Mouse (Mus musculus): ENCODE data around the gene Tmem72. TPM values are rescaled to one million over a fixed set of nuclear protein-coding genes. Genes with fewer than 3 reads are reported as not detected.

Tmem72 gene
- polyA plus RNA-seq, 1 experiment from 2014 or later, result under 0.01 TPM

- 39% methylated on average over 6 of the region's 6 CpGs for WGBS (ENCODE audit: missing documents)
- no peak within 1 kb of the TSS for H3K27ac ChIP-seq
- peaks cover 83% of the 10 kb centered on the region for H3K36me3 ChIP-seq (ENCODE audit: inconsistent target)
- no peak within 1 kb of the TSS for H3K4me3 ChIP-seq (ENCODE audit: inconsistent target)
- H3K79me2 ChIP-seq (ENCODE audit: inconsistent target), result peaks cover 40% of the 10 kb centered on the region; the same call in 1 of the 2 replicates
Observed at GRCm38 (mm10) chr6:116650406-116650805, 66.3 kb downstream of the Tmem72 start, which contains the start of gene Depp1. Gene Depp1, plus strand, starts transcription at chr6:116650609.

GRCm38 (mm10) chr6:116649811-116650210 is 66.9 kb downstream of the Tmem72 start:
- Histone ChIP-seq H3K79me2 (ENCODE audit: inconsistent target) (peaks cover 34% of the 10 kb centered on the region; the same call in 1 of the 2 replicates), H3K27ac (no peak overlapping the region), H3K4me3 (ENCODE audit: inconsistent target) (no peak overlapping the region), H3K36me3 (ENCODE audit: inconsistent target) (peaks cover 84% of the 10 kb centered on the region)
- WGBS (ENCODE audit: missing documents), result 57% methylated on average over 7 of the region's 7 CpGs

GRCm38 (mm10) chr6:116647763-116648162 is 69.0 kb downstream of the Tmem72 start:
- peaks cover 92% of the 10 kb centered on the region for H3K36me3 ChIP-seq (ENCODE audit: inconsistent target)
- H3K79me2 ChIP-seq (ENCODE audit: inconsistent target), result peaks cover 15% of the 10 kb centered on the region; the same call in 1 of the 2 replicates
- no peak overlapping the region for H3K27ac ChIP-seq
- H3K4me3 ChIP-seq (ENCODE audit: inconsistent target), result no peak overlapping the region
- 92% methylated on average over 12 of the region's 12 CpGs for WGBS (ENCODE audit: missing documents)

GRCm38 (mm10) chr6:116644335-116644734 is 72.4 kb downstream of the Tmem72 start:
- Histone ChIP-seq H3K36me3 (ENCODE audit: inconsistent target) (peaks cover 93% of the 10 kb centered on the region), H3K4me3 (ENCODE audit: inconsistent target) (no peak overlapping the region), H3K27ac (no peak overlapping the region), H3K79me2 (ENCODE audit: inconsistent target) (no peaks in the 10 kb centered on the region; the same call in 1 of the 2 replicates)
- 41% methylated on average over 3 of the region's 3 CpGs for WGBS (ENCODE audit: missing documents)

- Histone ChIP-seq H3K36me3 (ENCODE audit: inconsistent target) (peaks cover 97% of the 10 kb centered on the region), H3K27ac (no peak overlapping the region), H3K4me3 (ENCODE audit: inconsistent target) (no peak overlapping the region), H3K79me2 (ENCODE audit: inconsistent target) (no peaks in the 10 kb centered on the region)
- WGBS (ENCODE audit: missing documents), result 95% methylated on average over 4 of the region's 4 CpGs
Observed at GRCm38 (mm10) chr6:116643881-116644280, 72.8 kb downstream of the Tmem72 start.

- WGBS (ENCODE audit: missing documents), result 98% methylated on average over 11 of the region's 11 CpGs
- no peak overlapping the region for H3K4me3 ChIP-seq (ENCODE audit: inconsistent target)
- H3K27ac ChIP-seq, result no peak overlapping the region
- peaks cover 99% of the 10 kb centered on the region for H3K36me3 ChIP-seq (ENCODE audit: inconsistent target)
- no peaks in the 10 kb centered on the region for H3K79me2 ChIP-seq (ENCODE audit: inconsistent target)
Observed at GRCm38 (mm10) chr6:116642942-116643341, 73.8 kb downstream of the Tmem72 start.

GRCm38 (mm10) chr6:116639663-116640062 is 77.0 kb downstream of the Tmem72 start:
- H3K27ac ChIP-seq, result no peak overlapping the region
- no peaks in the 10 kb centered on the region for H3K79me2 ChIP-seq (ENCODE audit: inconsistent target)
- peaks cover 97% of the 10 kb centered on the region for H3K36me3 ChIP-seq (ENCODE audit: inconsistent target)
- WGBS (ENCODE audit: missing documents), result 100% methylated on average over 2 of the region's 2 CpGs
- no peak overlapping the region for H3K4me3 ChIP-seq (ENCODE audit: inconsistent target)

- Histone ChIP-seq H3K79me2 (ENCODE audit: inconsistent target) (no peaks in the 10 kb centered on the region), H3K4me3 (ENCODE audit: inconsistent target) (no peak overlapping the region), H3K27ac (no peak overlapping the region), H3K36me3 (ENCODE audit: inconsistent target) (peaks cover 97% of the 10 kb centered on the region)
- WGBS (ENCODE audit: missing documents), result 91% methylated on average over 2 of the region's 2 CpGs
Observed at GRCm38 (mm10) chr6:116638871-116639270, 77.8 kb downstream of the Tmem72 start.

GRCm38 (mm10) chr6:116637496-116637895 is 79.2 kb downstream of the Tmem72 start:
- 93% methylated on average over 4 of the region's 5 CpGs for WGBS (ENCODE audit: missing documents)
- Histone ChIP-seq H3K36me3 (ENCODE audit: inconsistent target) (peaks cover 84% of the 10 kb centered on the region), H3K27ac (no peak overlapping the region), H3K4me3 (ENCODE audit: inconsistent target) (no peak overlapping the region), H3K79me2 (ENCODE audit: inconsistent target) (no peaks in the 10 kb centered on the region)

- H3K27ac ChIP-seq, result no peak overlapping the region
- 70% methylated on average over 9 of the region's 9 CpGs for WGBS (ENCODE audit: missing documents)
- no peaks in the 10 kb centered on the region for H3K79me2 ChIP-seq (ENCODE audit: inconsistent target)
- H3K4me3 ChIP-seq (ENCODE audit: inconsistent target), result no peak overlapping the region
- H3K36me3 ChIP-seq (ENCODE audit: inconsistent target), result peaks cover 77% of the 10 kb centered on the region
Observed at GRCm38 (mm10) chr6:116636581-116637235, 80.0 kb downstream of the Tmem72 start.

GRCm38 (mm10) chr6:116635251-116636180 is 81.2 kb downstream of the Tmem72 start:
- 58% methylated on average over 10 of the region's 10 CpGs for WGBS (ENCODE audit: missing documents)
- no peak overlapping the region for H3K27ac ChIP-seq
- no peak overlapping the region for H3K4me3 ChIP-seq (ENCODE audit: inconsistent target)
- peaks cover 65% of the 10 kb centered on the region for H3K36me3 ChIP-seq (ENCODE audit: inconsistent target)
- H3K79me2 ChIP-seq (ENCODE audit: inconsistent target), result no peaks in the 10 kb centered on the region

GRCm38 (mm10) chr6:116633741-116634695 is 82.7 kb downstream of the Tmem72 start:
- Histone ChIP-seq H3K36me3 (ENCODE audit: inconsistent target) (peaks cover 50% of the 10 kb centered on the region), H3K27ac (no peak overlapping the region), H3K4me3 (ENCODE audit: inconsistent target) (no peak overlapping the region), H3K79me2 (ENCODE audit: inconsistent target) (no peaks in the 10 kb centered on the region)
- WGBS (ENCODE audit: missing documents), result 94% methylated on average over 17 of the region's 17 CpGs

GRCm38 (mm10) chr6:116632129-116632528 is 84.6 kb downstream of the Tmem72 start:
- Histone ChIP-seq H3K4me3 (ENCODE audit: inconsistent target) (no peak overlapping the region), H3K79me2 (ENCODE audit: inconsistent target) (peaks cover 12% of the 10 kb centered on the region; the same call in 1 of the 2 replicates), H3K36me3 (ENCODE audit: inconsistent target) (peaks cover 31% of the 10 kb centered on the region), H3K27ac (no peak overlapping the region)
- 53% methylated on average over 1 of the region's 1 CpGs for WGBS (ENCODE audit: missing documents)

GRCm38 (mm10) chr6:116629766-116630165 is 86.9 kb downstream of the Tmem72 start:
- WGBS (ENCODE audit: missing documents), result 88% methylated on average over 10 of the region's 10 CpGs
- Histone ChIP-seq H3K36me3 (ENCODE audit: inconsistent target) (peaks cover 9% of the 10 kb centered on the region), H3K27ac (no peak overlapping the region), H3K79me2 (ENCODE audit: inconsistent target) (peaks cover 12% of the 10 kb centered on the region; the same call in 1 of the 2 replicates), H3K4me3 (ENCODE audit: inconsistent target) (no peak overlapping the region)

All from macrophage (primary cell).